Mouse (Mus musculus) ES-CJ7 (cell line): ENCODE data around the gene Crybg1.

Experiments used
- DNase-seq: peaks from one replicate; pipeline ENCODE4 v3.0.0; 2011; ENCODE audit warnings: low read depth, low spot score

Gene Crybg1

DNA sequence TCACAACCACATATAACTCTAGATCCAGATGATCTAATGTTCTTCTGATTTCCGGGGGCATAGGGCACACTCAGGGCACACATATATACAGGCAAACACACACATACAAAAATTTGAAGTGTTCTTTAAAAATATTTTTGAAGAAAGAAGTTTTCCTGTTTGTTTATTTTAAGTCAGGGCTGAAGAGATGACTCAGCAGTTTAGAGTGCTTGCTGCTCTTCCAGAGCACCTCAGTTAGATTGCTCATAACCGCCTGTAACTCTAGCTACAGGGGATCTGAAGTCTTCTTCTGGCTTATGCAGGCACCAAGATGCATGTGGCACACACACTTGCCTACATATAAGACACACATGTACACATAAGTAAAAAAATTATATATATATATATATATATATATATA lies 56.9 kb downstream of the Crybg1 start:
- DNase-seq: no peak

DNA sequence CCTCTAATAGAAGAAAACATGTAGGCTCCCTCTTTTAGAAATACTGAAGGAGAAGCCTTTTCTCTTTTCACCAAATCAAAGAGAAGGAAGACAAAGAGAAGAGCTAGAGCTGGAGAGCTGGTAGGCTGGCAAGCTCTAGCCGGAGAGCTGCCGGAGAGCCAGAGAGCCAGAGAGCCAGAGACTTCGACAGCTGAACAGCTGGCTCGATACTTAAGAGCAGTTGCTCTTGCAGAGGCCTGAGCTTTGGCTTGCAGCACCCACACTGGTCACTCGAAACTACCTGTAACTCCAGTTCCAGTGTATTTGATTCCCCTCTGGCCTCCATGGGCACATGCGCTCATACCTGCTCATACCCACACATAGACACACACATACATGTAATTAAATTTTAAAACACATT lies 68.3 kb downstream of the Crybg1 start:
- DNase-seq: no peak

DNA sequence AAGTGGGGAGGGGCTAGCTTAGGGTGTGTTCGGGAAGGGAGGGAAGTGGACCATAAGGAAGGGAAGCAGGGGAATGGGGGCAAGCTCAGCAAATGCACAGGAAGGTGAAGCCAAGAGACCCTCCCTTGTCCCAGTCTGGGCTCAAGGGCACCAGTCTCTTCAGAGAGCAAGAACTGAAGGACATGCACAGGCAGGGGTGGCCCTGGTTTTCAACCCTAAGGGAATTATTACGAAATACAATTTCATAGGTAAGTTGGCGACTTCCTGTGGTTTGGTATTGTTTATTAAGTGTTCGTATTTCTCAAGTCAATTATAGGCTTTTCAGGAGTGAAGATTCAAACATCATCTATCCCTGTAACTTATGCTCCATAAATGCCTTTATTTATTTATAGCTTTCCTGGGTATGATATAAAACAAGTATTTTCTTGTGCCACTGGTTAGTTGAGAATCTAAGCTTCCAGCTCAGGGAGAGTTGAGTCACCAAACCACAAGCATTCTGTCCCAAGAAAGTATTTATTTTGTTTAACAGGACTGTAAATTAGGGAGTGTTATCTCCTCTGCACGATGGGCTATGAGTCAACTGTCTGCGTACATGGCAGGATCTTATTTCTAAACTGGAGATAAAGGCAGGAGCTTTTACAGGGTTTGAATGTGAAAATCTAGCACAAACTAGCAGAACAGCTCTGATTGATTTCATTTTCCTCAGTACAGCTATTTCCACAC lies 69.7 kb downstream of the Crybg1 start:
- no peak for DNase-seq

DNA sequence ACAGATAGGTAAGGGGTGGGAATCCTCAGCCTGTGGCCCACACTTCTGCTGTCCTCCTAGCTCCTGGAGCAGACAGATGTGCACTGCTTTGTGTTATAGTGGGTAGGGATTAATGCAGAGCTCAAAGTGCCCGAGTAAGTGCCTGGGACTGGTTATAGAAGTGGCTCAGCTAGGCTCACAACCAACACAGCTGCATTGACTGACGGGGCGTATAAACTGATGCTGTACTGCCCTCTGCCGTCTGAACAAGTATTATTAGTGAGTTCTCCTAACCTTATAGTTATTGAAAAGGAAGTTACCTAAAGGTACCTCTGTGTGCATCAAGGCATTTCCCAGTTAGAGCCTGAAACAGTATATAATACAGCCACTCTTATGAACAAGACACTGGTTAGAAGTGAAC lies 77.6 kb downstream of the Crybg1 start:
- DNase-seq: peak; percentile 77

DNA sequence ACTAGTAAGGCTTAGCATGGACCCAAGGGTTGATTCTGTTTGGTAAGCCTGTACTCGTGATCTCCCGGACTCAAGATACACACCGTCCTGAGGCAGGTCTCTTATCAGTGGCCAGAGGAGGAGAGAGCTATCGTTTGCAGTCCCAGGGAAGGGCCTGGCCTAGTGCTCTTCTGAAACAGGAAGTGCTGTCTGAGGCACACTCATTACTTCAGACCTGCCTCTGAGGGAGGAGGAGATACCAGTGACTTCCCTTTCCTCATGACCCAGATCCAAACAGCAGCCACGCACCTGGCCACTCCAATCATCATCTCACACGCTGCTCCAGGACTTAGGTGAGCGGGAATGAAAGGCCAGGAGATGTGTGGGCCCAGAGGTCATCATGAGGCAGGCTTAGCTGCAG lies 79.5 kb downstream of the Crybg1 start:
- no peak for DNase-seq

DNA sequence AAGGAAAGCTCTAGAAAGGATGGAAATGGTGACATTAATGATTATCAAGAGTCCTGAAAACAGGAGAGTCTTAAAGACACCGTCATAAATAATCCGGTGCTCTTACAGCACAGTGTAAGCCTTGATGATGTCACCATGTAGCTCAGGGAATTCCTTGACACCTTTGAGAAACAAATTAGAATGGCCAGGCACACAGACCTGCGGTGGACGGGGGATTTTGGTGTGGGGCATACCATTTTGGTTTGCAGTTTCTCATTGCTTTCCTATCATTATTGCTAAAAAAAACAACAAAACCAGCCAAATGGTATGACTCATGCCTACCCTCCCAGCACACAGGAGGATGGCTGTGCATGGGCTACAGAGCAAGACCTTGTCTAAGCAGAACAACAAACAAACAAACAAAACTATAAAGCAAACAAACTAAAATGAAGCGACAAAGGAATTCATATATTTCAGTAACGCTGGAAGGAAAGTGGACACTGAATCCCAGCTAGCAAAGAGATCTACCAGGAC lies 82.7 kb downstream of the Crybg1 start:
- no peak for DNase-seq

DNA sequence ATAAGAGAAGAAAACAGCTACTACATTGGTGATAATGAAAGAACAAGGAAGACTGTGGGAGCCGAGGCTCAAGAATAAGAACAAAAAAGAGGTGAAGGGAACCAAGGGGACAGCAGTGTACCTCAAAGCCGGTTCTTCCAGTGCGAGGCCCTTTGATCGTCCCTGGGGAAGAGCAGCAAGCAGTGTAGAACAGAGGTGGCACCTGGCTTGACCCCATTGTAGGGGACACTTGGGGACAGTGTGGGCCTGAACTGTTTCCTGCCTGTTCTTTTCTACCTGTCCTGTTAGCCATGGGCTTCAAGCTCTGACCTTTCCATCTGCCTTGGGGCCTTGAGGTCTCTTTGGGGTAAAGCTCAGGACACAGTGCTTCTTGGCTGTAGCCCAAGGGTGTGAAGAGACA lies 85.7 kb downstream of the Crybg1 start:
- DNase-seq: no peak

DNA sequence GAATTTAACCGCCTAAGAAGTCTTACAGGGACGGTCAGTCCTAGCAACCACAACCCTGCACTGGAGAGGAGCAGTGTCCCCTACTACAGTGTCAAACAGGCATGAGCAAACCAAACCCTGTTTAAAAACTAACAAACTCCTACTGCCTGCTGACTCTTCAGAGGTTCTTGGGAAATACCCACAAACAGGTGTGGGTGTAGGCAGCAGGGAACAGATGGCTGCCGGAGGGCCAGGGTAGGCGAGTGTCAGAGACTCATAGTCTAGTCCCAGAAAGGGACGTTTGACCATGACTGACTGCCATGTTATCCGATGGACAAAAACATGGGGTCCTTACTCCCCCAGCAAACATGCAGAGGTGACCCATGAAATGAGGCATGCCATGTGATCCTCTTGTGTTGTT lies 97.7 kb downstream of the Crybg1 start:
- DNase-seq: no peak

DNA sequence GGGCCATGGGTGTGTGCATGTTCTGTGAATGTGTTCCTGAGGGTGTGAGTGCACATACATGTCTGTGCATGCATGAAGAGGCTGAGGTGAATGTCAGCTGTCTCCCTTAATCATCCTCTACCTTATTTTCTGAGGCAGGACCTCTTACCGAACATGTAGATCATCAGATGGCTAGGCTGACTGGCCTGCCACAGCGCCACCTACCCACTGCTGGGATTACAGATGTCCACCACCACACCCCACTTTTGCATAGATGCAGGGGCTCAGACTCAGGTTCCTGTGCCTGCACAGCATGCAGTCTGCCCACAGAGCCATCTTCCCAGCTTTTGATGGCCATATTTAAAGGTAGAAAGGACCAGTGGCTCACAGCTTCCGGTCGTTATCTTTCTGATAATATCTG lies 103.9 kb downstream of the Crybg1 start:
- DNase-seq: peak; percentile 48

DNA sequence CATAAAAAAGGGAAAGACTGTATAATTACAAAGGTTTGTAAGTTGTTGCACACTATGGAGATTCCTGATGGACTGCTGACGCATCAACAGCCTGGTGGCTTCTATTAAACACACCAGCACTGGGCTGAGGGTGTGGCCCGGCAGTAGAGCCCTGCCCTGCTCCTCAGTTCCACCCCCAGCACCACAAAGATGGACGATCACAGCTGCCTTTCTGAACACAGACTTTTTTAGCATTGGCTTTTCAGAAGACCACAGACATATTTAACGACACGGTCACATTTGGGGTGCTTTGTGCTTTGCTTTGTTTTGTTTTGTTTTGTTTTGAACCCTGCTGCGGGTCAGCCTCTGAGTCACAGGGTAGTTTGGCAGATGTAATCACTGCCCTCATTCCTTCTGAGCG lies 105.0 kb downstream of the Crybg1 start:
- no peak for DNase-seq

DNA sequence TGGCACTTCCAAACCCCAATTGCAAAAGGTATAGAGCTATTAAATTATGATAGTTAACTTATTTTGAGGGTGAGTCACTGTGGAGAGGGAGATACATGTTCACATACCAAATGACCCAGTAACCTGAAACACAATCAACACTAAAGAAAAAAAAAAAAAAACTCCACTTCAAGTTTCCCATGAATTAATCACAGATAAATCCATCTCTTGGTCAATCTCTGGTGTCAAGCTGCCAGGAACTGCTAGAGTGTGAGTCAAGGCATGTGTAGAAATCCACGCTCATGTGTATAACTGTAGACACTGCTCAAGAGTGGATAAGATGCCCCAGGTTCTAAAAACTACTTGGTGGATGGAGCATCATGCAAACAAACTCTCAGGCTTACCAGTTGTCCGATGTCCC lies 109.5 kb downstream of the Crybg1 start:
- DNase-seq: no peak

DNA sequence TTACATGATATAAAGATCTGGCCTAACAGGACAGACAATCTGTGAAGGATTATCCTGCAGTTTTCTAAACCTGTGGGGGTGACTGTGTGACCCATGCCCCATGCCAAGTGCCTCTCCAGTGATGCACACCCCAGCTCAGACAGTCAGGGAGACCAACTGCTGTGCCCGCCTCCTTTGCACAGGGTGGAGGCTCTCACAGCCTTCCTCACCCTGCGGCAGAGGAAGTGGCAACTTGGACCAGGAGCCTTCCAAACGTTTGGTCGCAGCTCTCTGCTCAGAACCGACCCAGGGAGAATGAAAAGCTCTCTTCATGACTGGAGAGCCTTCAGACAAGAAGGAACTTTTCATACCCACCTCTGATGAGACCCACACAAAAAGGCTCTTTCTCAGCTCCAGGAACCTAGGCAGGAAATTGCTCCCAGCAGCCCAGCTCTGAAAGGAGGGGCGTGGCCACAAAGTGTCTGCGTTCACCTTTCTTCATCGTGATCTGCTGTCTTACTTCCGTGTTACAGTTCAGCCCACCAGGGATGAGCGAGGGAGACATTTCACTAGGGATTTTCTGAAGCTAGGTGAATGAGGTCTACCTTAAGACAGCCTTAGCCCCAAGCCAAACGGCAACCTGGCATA lies 110.6 kb downstream of the Crybg1 start:
- peak; percentile 49 for DNase-seq

DNA sequence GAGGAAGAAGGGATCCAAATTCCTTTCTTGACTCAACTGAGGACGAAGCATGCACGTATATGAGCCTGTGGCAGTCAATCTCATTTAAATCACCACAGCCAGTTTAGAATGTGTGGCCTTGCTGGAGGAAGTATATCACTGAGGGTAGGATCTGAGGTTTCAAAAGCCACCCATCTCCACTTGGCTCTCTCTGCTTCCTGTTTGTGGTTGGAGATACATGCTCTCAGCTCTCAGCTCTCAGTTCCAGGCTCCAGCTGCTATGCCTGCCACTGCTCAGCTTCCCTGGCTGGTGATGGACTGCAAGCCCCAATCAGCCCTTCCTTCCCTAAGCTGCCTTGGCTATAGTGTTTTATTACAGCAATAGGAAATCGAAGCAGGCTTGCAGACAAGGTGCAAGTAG lies 119.1 kb downstream of the Crybg1 start:
- no peak for DNase-seq

DNA sequence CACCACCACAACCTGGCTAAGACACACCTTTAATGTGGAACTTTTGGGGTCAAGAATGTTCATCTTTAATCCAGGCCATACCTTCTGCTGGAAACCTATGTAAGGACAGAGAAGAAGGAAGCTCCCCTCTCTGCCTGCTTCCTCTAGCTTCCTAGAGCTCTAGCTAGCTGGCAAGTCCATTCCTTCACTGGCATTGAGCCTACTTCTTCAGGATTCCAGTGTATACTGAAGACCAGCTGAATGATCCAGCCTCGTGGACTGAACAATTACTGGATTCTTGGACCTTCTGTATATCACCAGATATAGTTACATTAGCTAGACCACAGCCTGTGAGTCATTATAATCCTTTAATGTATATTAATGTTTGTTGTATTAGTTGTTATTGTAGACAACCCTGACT lies 121.4 kb downstream of the Crybg1 start:
- DNase-seq: no peak

DNA sequence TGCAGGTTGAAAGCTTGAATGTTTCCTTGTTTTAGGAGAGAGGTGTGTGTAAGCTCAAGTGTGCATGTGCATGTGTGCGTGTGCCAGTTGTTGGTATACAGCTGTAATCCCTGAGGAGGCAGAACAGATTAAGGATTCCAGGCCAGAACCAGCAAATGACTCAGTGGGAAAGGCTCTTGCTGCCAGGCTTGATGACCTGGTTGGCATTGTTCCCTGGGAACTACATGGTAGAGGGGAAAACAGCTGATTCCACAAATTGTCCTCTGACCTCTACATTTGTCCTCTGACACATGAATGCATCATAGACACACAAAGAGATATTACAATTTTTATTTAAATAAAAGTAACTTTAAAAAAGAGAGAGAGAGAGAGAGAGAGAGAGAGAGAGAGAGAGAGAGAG lies 122.5 kb downstream of the Crybg1 start:
- DNase-seq: no peak

DNA sequence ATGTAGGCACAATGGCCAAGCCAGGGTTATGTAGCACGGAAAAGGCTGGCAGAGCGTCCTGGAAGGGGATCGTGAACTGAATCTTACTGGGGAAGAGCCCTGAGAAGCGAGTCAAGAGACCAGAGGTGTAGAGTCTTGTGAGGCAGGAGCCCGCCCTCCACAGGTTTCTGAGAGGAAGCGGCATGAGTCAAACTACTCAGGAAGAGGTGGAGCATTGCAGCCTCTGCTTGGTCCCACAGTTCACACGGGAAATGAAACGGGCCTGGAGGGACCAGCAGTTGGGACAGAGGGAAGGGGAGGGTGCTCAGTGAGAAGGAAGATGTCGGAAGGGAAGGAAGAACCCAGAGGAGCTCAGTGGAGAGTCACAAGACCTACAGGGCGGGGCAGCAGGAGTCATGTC lies 123.9 kb downstream of the Crybg1 start:
- peak; percentile 24 for DNase-seq

DNA sequence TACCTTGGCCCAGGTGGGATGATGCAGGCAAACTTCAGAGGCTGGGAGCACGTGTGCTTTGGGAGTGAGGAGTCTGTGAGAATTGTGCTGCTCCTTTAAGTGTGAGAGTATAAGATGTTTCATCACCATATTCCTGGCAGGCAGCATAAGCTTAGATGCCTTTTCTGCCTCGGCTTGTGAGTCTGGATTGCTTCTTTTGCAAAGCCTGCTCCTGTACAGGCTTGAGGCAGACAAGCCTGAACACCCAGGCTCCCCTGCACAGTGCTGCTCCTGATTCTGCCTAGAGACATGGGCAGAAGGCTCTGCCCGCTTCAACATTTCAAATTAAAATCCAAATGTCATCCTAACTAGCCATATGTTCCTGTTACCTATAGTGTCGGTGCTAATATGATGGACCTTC lies 128.5 kb downstream of the Crybg1 start:
- no peak for DNase-seq

DNA sequence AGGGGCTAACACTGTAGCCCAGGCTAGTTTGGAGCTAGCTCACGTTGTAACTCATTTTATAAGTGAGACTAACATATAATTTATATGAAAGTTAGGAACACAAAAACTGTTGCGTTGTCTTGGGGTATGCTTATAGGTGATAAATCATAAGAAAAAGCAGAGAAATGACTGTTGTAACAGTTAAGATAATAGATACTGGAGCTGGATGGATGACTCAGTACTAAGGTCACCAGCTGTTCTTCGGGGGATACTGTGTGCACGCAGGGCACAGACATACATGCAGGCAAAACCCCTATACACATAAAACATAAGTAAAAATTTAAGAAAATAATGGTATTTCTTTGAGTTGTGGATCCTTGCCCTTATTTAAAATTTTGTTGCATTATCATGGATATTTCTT lies 130.1 kb downstream of the Crybg1 start:
- no peak for DNase-seq

DNA sequence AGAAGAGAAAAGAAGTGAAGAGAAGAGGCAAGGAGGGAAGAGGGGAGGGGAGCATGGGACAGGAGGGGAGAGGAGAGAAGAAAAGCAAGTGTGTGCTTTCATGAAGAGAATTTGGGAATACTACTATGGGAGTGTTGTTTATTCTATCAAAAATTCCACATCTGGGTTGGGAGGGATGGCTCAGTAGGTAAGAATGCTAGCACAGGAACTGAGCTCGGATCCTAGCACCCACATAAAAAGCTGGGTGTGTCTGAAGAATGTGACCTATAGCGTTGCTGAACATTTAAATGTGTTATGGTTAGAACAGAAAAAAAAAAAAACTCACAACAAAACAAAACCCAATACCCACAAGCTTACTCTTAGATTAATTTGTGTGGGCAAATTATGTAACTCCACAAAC lies 133.0 kb downstream of the Crybg1 start:
- DNase-seq: no peak

DNA sequence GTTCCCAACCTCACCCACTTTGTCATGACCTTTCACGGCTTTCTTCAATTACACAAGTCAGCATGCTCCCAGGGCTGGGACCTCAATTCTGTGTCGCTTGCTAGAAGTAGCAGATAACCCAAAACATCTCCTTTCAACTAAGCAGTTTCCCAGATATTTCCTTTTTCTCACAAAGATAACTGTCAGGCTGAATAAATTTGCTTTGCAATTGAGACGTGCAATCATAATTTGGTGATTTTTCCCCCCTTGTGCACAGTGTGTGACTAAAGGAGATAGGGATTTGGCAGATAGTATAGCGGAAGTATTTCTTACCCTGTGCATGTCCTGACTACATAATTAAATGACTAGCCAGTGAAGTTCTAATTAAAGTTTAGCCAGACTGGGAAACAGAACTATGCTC lies 134.8 kb downstream of the Crybg1 start:
- no peak for DNase-seq

DNA sequence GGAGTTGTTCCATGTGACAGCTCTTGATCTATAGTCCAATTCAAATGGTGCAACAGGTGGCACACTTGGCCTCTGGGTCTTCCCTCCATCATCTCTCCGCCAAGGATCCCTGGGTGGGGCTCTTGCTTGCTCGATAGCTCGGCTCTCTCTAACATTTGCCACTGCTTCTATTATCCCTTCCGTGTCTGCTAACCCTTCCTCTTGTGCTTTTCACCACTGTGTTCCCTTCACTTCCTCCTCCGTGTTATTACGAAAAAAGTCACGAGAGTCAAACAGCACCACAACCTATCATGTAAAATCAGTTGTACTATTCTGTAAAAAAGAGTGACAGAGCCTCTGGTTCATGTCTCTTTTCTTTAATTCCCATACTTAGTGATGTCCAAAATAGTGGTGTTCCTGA lies 137.2 kb downstream of the Crybg1 start:
- no peak for DNase-seq

DNA sequence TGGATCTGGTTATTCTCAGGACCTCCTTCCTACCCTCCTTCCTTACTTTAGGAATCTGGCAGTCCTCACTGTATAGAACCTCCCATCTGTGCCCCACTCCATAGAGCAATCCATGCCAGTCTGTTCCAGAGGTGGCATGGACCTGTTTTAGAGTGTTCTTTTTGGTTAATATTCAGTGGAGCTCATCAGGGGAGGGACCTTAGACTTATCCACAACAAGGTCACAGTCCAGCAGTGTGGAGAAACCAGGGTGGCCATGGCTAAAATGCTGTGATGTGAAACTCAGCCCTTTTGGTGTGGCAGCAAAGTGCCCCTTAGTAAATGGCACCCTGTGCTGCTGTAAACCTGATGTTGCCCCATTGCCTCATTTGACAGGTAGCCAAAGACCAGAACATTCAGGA lies 139.8 kb downstream of the Crybg1 start:
- no peak for DNase-seq

DNA sequence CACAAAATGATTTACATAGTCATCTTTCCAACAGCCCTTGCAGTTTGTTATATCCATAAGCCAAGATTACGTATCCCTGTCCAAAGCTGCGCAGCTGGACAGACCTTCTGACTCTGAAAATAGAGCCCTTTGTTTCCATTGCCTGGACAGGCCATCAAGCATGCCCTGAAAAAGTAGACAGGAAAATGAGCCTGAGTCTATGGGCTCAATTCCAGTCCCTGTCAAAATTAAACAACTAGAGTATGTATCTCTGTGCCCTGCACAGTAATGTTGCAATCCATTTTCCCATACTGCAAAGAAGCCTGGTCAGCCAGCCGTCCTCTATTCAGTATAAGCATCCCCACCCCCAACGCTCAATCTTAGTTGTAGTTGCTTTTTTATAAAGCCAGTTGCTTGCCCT lies 141.8 kb downstream of the Crybg1 start:
- DNase-seq: no peak
